Comparison of ENCODE assay signal across 27 mouse cellular contexts in genomic region chr2:104153345-104153744, GRCm38 (mm10). TPM values are rescaled to one million over a fixed set of nuclear protein-coding genes. Genes with fewer than 3 reads are reported as not detected.
DNase-seq lines count a peak whose midpoint lies in the region; ATAC-seq and TF ChIP-seq lines count a peak whose summit lies in the region.
"Had no signal": no experiment of that assay in that cellular context is flagged by ENCODE, and none has a peak within 500 bp of the region (broad histone marks: within the 10 kb centered on the region; RNA-seq: fewer than 3 reads in every experiment).

No protein-coding gene starts in this region.

- H3K36me3 ChIP-seq in heart, embryonic 15.5 days = no peaks in the 10 kb centered on the region
- no peaks in the 10 kb centered on the region for H3K36me3 ChIP-seq in heart, embryonic 10.5 days
- H3K36me3 ChIP-seq: embryonic facial prominence, embryonic 10.5 days; limb, embryonic 10.5 days; neural tube, embryonic 12.5 days; stomach, embryonic 15.5 days had no signal

- no peaks in the 10 kb centered on the region for H3K9me3 ChIP-seq in heart, embryonic 15.5 days (replicated peaks)
- H3K9me3 ChIP-seq in heart, embryonic 10.5 days = no peaks in the 10 kb centered on the region
- H3K9me3 ChIP-seq: embryonic facial prominence, embryonic 10.5 days; limb, embryonic 10.5 days; neural tube, embryonic 12.5 days; stomach, embryonic 15.5 days had no signal

- H3K9ac ChIP-seq in heart, embryonic 15.5 days = no peak overlapping the region
- H3K9ac ChIP-seq: neural tube, embryonic 12.5 days; stomach, embryonic 15.5 days had no signal

- no peak overlapping the region for H3K4me2 ChIP-seq in heart, embryonic 15.5 days
- H3K4me2 ChIP-seq: neural tube, embryonic 12.5 days; stomach, embryonic 15.5 days had no signal

- WGBS in heart, embryonic 15.5 days = 61% methylated on average over 4 of the region's 4 CpGs
- WGBS in heart, embryonic 10.5 days = 80% methylated on average over 4 of the region's 4 CpGs
- WGBS in cerebellum, adult 2 months = 5% methylated on average over 4 of the region's 4 CpGs

- no peak overlapping the region for H3K27ac ChIP-seq in heart, embryonic 15.5 days
- H3K27ac ChIP-seq in heart, embryonic 10.5 days = no peak overlapping the region
- peak overlapping the region; percentile 64 for H3K27ac ChIP-seq in cerebellum, adult 2 months (ENCODE audit: insufficient read depth, low read length)
- H3K27ac ChIP-seq: embryonic facial prominence, embryonic 10.5 days; heart, adult 2 months; kidney, postnatal 0 days; left cerebral cortex, adult 2 months; limb, embryonic 10.5 days; neural tube, embryonic 12.5 days; stomach, embryonic 15.5 days had no signal

- DNase-seq in heart, embryonic 10.5 days (ENCODE audit: low spot score) = no peak
- DNase-seq in cerebellum, adult 2 months = peak; percentile 85 to 92
- peak; percentile 88 to 95 for DNase-seq in cerebellum, postnatal 25 days
- no peak for DNase-seq in kidney, adult 8-10 months
- no peak for DNase-seq in liver
- DNase-seq: gastrocnemius, postnatal 14 days; heart, adult 2 months; heart, postnatal 4 days; kidney, adult 18-20 months; lung, postnatal 4 days; midbrain, embryonic 14.5 days; retina, postnatal 1 day; thymus, adult 18-20 months; thymus, postnatal 4 days had no signal

- no peaks in the 10 kb centered on the region for H3K4me1 ChIP-seq in heart, embryonic 15.5 days (replicated peaks)
- peaks cover 9% of the 10 kb centered on the region for H3K4me1 ChIP-seq in heart, embryonic 10.5 days
- H3K4me1 ChIP-seq in cerebellum, adult 2 months (ENCODE audit: control insufficient read depth, insufficient read depth, low read length) = peaks cover 45% of the 10 kb centered on the region
- H3K4me1 ChIP-seq: neural tube, embryonic 12.5 days; stomach, embryonic 15.5 days had no signal

- no peak for TF ChIP-seq POLR2A in cerebellum, adult 2 months (IDR thresholded peaks at IDR 0.05; ENCODE audit: borderline replicate concordance, insufficient read depth, low read length)

- 0 out of 2 replicates have a peak, but pooled peaks have one; percentile 31 for ATAC-seq in heart, embryonic 15.5 days (replicated peaks; ENCODE audit: insufficient number of reproducible peaks, insufficient read depth, low FRiP score, low read depth)
- peak; percentile 85 for ATAC-seq in cerebellum, adult (ENCODE audit: insufficient number of reproducible peaks, low FRiP score, low TSS enrichment)
- ATAC-seq: forebrain, embryonic 16.5 days; inflammation-experienced regulatory T-cells, adult 6 months had no signal

- TF ChIP-seq CTCF in cerebellum, adult 2 months (IDR thresholded peaks at IDR 0.05; ENCODE audit: borderline replicate concordance, insufficient read depth, low read depth, low read length) = no peak

- no peaks in the 10 kb centered on the region for H3K27me3 ChIP-seq in heart, embryonic 15.5 days
- no peaks in the 10 kb centered on the region for H3K27me3 ChIP-seq in heart, embryonic 10.5 days (ENCODE audit: insufficient read depth, poor library complexity, severe bottlenecking)
- no peaks in the 10 kb centered on the region for H3K27me3 ChIP-seq in cerebellum, adult 2 months (ENCODE audit: control insufficient read depth, insufficient read depth, low read length)
- H3K27me3 ChIP-seq: neural tube, embryonic 12.5 days; stomach, embryonic 15.5 days had no signal

- H3K4me3 ChIP-seq in heart, embryonic 15.5 days = no peak overlapping the region
- no peak overlapping the region for H3K4me3 ChIP-seq in heart, embryonic 10.5 days
- no peak overlapping the region for H3K4me3 ChIP-seq in cerebellum, adult 2 months (replicated peaks; ENCODE audit: insufficient read depth, low read depth, low read length)
- H3K4me3 ChIP-seq: embryonic facial prominence, embryonic 10.5 days; heart, adult 2 months; left cerebral cortex, adult 2 months; limb, embryonic 10.5 days; neural tube, embryonic 12.5 days; stomach, embryonic 15.5 days had no signal

RNA-seq across cellular contexts. Expression of gene A930018P22Rik, which starts 30.8 kb away (rescaled TPM):
- polyA plus RNA-seq in heart, embryonic 15.5 days (2015; fragmentation: Nextera tagmentation; extraction: Ambion mirVana) = 0.29 and 0.37 TPM in 2 replicates
- polyA plus RNA-seq in heart, embryonic 10.5 days (2016; fragmentation: Nextera tagmentation; extraction: Ambion mirVana) = 0.55 and 0.71 TPM in 2 replicates
- 0.18 TPM in 1 of 2 replicates, not detected in the other for polyA plus RNA-seq in cerebellum, adult 2 months (2012; rRNA removed)
- polyA plus RNA-seq: embryonic facial prominence, embryonic 10.5 days; forebrain, embryonic 16.5 days; heart, adult 2 months; heart, embryonic 14.5 days; inflammation-experienced regulatory T-cells, adult 6 months; limb, embryonic 10.5 days; lung, embryonic 16.5 days; midbrain, embryonic 14.5 days; spleen, adult 2 months had no signal

RNA-seq across cellular contexts. Expression of gene Cd59a, which starts 57.7 kb away (rescaled TPM):
- 53.9 and 55.8 TPM in 2 replicates for polyA plus RNA-seq in heart, embryonic 15.5 days (2015; fragmentation: Nextera tagmentation; extraction: Ambion mirVana)
- 70.8 and 82.0 TPM in 2 replicates for polyA plus RNA-seq in heart, embryonic 10.5 days (2016; fragmentation: Nextera tagmentation; extraction: Ambion mirVana)
- polyA plus RNA-seq in cerebellum, adult 2 months (2012; rRNA removed) = 37.0 and 42.4 TPM in 2 replicates

Comparison
In these comparisons a context has a peak if more than half of its experiments do, and no peak if none do; other contexts are left out.
1. DNase-seq: peak in cerebellum, adult 2 months (2 of 2) and cerebellum, postnatal 25 days (2 of 2); none in heart, embryonic 10.5 days (single experiment), kidney, adult 8-10 months (0 of 2) and liver (single experiment).